Mouse (Mus musculus): ENCODE data around the gene Ppcdc. TPM values are rescaled to one million over a fixed set of nuclear protein-coding genes. Genes with fewer than 3 reads are reported as not detected.

The Ppcdc gene
- polyA plus RNA-seq, 1 experiment from 2014 or later = 15.0 TPM

DNA sequence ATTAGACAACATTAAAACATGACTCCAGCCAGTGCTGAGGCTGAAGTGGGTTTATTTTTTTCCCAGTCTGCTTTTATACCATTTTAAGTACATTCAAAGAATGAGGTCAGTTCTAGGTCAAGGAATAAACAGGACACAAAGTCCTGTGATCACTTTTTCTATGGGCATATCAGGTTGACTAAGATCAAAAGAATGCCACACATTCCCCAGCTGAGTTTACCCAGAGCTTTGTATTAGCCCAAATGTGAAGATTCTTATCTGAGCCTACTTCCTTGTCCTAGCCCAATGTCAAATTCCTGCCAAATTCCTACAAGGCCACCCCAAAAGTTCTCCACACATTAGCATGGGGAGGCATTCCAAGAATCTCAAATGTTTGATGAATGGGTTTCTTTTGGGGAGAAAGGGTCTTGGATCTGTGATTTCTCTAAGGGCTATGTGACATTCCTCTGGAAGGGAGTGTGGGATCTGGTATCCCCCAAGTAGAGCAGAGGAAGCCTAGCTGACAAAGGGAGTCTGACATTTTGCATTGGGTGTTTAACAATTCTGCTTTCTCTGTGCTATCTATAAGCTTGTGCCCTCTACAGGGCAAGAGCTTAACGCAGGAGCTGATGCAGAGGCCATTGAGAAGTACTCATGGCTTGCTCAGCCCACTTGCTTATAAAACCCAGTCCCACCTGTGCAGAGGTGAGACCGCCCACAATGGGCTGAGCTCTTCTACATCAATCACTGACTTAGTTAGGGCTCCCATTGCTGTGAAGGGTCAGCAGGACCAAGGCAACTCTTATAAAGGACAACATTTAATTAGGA is 85.3 kb downstream of the Ppcdc start:
- Histone ChIP-seq H3K4me3 (no peak overlapping the region), H3K9ac (no peak overlapping the region), H3K9me3 (peaks cover 6% of the 10 kb centered on the region), H3K4me2 (no peak overlapping the region), H3K27me3 (replicated peaks) (no peaks in the 10 kb centered on the region), H3K4me1 (peaks cover under 1% of the 10 kb centered on the region; the same call in 1 of the 2 replicates), H3K27ac (replicated peaks) (no peak overlapping the region), H3K36me3 (no peaks in the 10 kb centered on the region)
- 61% methylated on average over 2 of the region's 2 CpGs for WGBS
- ATAC-seq (ENCODE audit: extremely low read depth, insufficient number of reproducible peaks, low FRiP score, low TSS enrichment) = no peak

DNA sequence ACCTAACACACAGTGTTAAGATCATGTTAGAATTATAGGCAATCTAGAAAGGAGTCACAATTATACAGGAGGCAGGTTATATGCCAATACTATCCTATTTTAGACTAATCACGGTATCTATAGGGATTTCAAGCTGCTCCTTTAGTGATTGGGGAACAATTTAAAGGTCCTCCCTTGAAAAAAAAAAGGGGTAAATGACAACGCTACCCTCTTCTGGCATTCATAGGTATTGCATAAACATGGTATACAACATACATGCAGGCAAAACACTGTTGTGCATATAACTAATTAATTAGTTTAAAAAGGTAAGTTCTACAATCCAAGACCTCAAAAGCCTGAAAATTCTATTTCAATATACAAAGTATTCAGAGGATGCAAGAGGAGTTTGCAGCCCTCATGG is 88.6 kb downstream of the Ppcdc start:
- Histone ChIP-seq H3K4me1 (no peaks in the 10 kb centered on the region), H3K9me3 (peaks cover 10% of the 10 kb centered on the region; the same call in 1 of the 2 replicates), H3K4me3 (no peak overlapping the region), H3K27ac (replicated peaks) (no peak overlapping the region), H3K27me3 (replicated peaks) (no peaks in the 10 kb centered on the region), H3K4me2 (no peak overlapping the region), H3K36me3 (no peaks in the 10 kb centered on the region), H3K9ac (no peak overlapping the region)
- no peak for ATAC-seq (ENCODE audit: extremely low read depth, insufficient number of reproducible peaks, low FRiP score, low TSS enrichment)
- WGBS = 59% methylated on average over 2 of the region's 2 CpGs

GRCm38 (mm10) chr9:57345902-57346301 is 94.0 kb downstream of the Ppcdc start:
- Histone ChIP-seq H3K27ac (replicated peaks) (no peak overlapping the region), H3K36me3 (no peaks in the 10 kb centered on the region), H3K4me2 (no peak overlapping the region), H3K4me1 (peaks cover 7% of the 10 kb centered on the region; the same call in 1 of the 2 replicates), H3K9ac (no peak overlapping the region), H3K27me3 (replicated peaks) (no peaks in the 10 kb centered on the region), H3K9me3 (0 out of 2 replicates have a peak, but pooled peaks cover 4% of the 10 kb centered on the region), H3K4me3 (no peak overlapping the region)
- 25% methylated on average over 1 of the region's 1 CpGs for WGBS
- no peak for ATAC-seq (ENCODE audit: extremely low read depth, insufficient number of reproducible peaks, low FRiP score, low TSS enrichment)

GRCm38 (mm10) chr9:57343752-57344151 is 96.2 kb downstream of the Ppcdc start:
- Histone ChIP-seq H3K4me2 (no peak overlapping the region), H3K9ac (no peak overlapping the region), H3K36me3 (no peaks in the 10 kb centered on the region), H3K9me3 (0 out of 2 replicates have a peak, but pooled peaks cover 1% of the 10 kb centered on the region), H3K27ac (replicated peaks) (no peak overlapping the region), H3K4me3 (no peak overlapping the region), H3K27me3 (replicated peaks) (no peaks in the 10 kb centered on the region), H3K4me1 (peaks cover 7% of the 10 kb centered on the region; the same call in 1 of the 2 replicates)
- ATAC-seq (ENCODE audit: extremely low read depth, insufficient number of reproducible peaks, low FRiP score, low TSS enrichment) = no peak
- WGBS = 66% methylated on average over 3 of the region's 3 CpGs

DNA sequence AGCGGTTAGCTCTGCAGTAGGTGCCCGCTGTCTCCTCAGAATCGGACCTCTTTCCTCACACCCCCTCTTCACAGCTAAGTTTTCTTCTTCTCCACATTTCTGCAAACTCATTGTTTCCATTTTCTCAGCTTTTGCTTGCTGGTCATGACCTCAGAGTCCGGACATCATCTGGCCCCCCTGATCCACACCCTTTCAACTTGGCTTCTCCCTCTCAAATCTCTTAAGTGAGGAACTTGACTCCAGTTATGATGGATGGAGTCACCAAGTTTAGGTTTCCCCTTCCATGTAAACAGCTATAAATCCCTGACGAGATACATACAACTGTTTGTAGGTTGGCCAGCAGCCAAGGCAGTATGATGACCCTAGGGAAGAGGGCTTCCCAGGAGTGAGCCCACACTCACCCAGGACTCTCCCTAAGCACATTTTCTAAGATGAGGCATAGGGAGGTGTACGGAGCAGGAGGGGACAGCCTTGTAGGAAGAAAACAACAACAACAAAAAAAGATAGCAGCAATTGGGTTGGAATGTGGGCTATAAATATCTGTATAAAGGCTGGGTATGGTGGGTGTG is 96.9 kb downstream of the Ppcdc start:
- ATAC-seq (ENCODE audit: extremely low read depth, insufficient number of reproducible peaks, low FRiP score, low TSS enrichment) = no peak
- WGBS = 61% methylated on average over 6 of the region's 6 CpGs

DNA sequence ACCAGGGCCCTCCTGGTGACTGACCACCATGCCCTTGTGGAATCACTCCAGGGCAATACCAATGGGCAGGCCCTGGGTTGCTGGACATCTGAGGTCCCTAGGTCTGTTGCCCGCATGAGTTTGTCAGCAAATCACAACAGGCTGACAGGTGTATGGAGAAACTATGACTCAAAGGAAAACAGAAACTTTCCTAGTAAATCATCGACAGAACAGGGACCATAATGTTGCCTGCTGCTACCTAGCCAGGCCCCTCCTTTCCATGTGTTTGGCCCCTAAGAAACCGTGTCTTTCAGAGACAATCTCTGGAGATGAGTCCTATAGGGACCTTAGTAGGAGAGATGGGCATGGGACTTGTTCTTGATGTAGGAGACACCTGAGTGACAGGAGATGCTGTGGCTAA is 97.7 kb downstream of the Ppcdc start:
- WGBS = 72% methylated on average over 3 of the region's 3 CpGs
- Histone ChIP-seq H3K27ac (replicated peaks) (no peak overlapping the region), H3K4me3 (no peak overlapping the region), H3K4me2 (no peak overlapping the region), H3K9ac (no peak overlapping the region), H3K27me3 (replicated peaks) (no peaks in the 10 kb centered on the region), H3K9me3 (peaks cover 3% of the 10 kb centered on the region; the same call in 1 of the 2 replicates), H3K36me3 (no peaks in the 10 kb centered on the region), H3K4me1 (peaks cover 7% of the 10 kb centered on the region; the same call in 1 of the 2 replicates)
- no peak for ATAC-seq (ENCODE audit: extremely low read depth, insufficient number of reproducible peaks, low FRiP score, low TSS enrichment)

More for the DNA sequence above, 96.9 kb downstream of the Ppcdc start:
- Histone ChIP-seq H3K4me1 (peaks cover 7% of the 10 kb centered on the region; the same call in 1 of the 2 replicates), H3K27me3 (replicated peaks) (no peaks in the 10 kb centered on the region), H3K36me3 (no peaks in the 10 kb centered on the region), H3K9ac (no peak overlapping the region), H3K9me3 (no peaks in the 10 kb centered on the region), H3K4me2 (no peak overlapping the region), H3K4me3 (no peak overlapping the region), H3K27ac (replicated peaks) (no peak overlapping the region)

- no peaks in the 10 kb centered on the region for H3K36me3 ChIP-seq
- no peak for ATAC-seq (ENCODE audit: extremely low read depth, insufficient number of reproducible peaks, low FRiP score, low TSS enrichment)
- no peaks in the 10 kb centered on the region for H3K27me3 ChIP-seq (replicated peaks)
- H3K4me3 ChIP-seq = no peak overlapping the region
- no peak overlapping the region for H3K27ac ChIP-seq (replicated peaks)
- H3K9ac ChIP-seq = no peak overlapping the region
- WGBS = 90% methylated on average over 5 of the region's 5 CpGs
- peaks cover 7% of the 10 kb centered on the region; the same call in 1 of the 2 replicates for H3K4me1 ChIP-seq
- H3K4me2 ChIP-seq = no peak overlapping the region
- H3K9me3 ChIP-seq = peaks cover 8% of the 10 kb centered on the region; the same call in 1 of the 2 replicates
These were observed 99.6 kb downstream of the Ppcdc start for GRCm38 (mm10) chr9:57340361-57340760.

DNA sequence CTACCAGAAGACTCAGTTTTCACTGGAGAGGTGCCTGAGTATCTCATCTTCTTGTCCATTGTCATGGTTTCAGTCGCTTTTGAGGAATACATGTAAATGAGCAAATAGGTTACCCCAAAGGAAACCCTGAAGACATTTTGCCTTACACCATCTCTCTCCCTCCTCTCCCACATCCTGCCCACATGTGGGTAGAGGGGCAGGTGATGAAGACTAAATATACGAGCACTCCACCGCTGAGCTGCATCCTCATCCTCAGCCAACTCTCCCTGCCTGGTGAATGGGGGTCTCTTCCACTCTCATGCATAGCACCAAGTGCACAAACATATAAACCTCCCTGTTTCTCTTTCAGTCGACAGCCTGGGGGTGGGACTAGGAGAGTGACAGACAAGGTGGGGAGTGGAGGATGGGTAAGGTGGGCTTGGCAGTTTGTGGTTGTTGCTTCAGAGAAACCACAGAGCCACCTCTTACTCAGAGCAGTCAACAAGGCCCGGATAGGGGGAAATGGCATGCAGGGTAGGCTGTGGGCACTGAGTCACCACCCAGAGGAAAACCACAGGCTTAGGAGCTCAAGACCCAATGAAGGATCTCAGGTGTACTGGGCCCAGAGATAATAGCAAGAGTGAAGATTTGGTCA is 100.2 kb downstream of the Ppcdc start:
- WGBS = 62% methylated on average over 5 of the region's 5 CpGs
- H3K4me3 ChIP-seq = no peak overlapping the region
- no peak overlapping the region for H3K9ac ChIP-seq
- no peaks in the 10 kb centered on the region for H3K36me3 ChIP-seq
- H3K9me3 ChIP-seq = peaks cover 8% of the 10 kb centered on the region; the same call in 1 of the 2 replicates
- H3K27ac ChIP-seq (replicated peaks) = no peak overlapping the region
- no peak for ATAC-seq (ENCODE audit: extremely low read depth, insufficient number of reproducible peaks, low FRiP score, low TSS enrichment)
- peaks cover 7% of the 10 kb centered on the region; the same call in 1 of the 2 replicates for H3K4me1 ChIP-seq
- H3K4me2 ChIP-seq = no peak overlapping the region
- no peaks in the 10 kb centered on the region for H3K27me3 ChIP-seq (replicated peaks)

GRCm38 (mm10) chr9:57338706-57339105 is 101.2 kb downstream of the Ppcdc start:
- Histone ChIP-seq H3K27me3 (replicated peaks) (no peaks in the 10 kb centered on the region), H3K27ac (replicated peaks) (no peak overlapping the region), H3K9ac (no peak overlapping the region), H3K9me3 (peaks cover 8% of the 10 kb centered on the region; the same call in 1 of the 2 replicates), H3K36me3 (no peaks in the 10 kb centered on the region), H3K4me1 (peaks cover 7% of the 10 kb centered on the region; the same call in 1 of the 2 replicates), H3K4me2 (no peak overlapping the region), H3K4me3 (no peak overlapping the region)
- WGBS = 66% methylated on average over 1 of the region's 1 CpGs
- no peak for ATAC-seq (ENCODE audit: extremely low read depth, insufficient number of reproducible peaks, low FRiP score, low TSS enrichment)

All from heart, embryonic 13.5 days (tissue).